Mouse (Mus musculus): ENCODE measurements at regions not wholly inside any gene's neighbourhood (a gene's known extent, or its start where the extent isn't known, plus 50 kb on each side); places are given as distances from the start of the nearest gene placed in this dataset.
A peak's percentile ranks its signal among the peaks of the same experiment; 100 is the strongest.

- no peak for DNase-seq
Measured at GRCm38 (mm10) chr14:61665815-61666214, 58.6 kb downstream of the Kcnrg start.

GRCm38 (mm10) chr14:61673184-61673583 lies 65.9 kb downstream of the Kcnrg start:
- DNase-seq, result no peak

- DNase-seq, result no peak
Measured at GRCm38 (mm10) chr14:61678107-61678506, 70.8 kb downstream of the Kcnrg start.

DNA sequence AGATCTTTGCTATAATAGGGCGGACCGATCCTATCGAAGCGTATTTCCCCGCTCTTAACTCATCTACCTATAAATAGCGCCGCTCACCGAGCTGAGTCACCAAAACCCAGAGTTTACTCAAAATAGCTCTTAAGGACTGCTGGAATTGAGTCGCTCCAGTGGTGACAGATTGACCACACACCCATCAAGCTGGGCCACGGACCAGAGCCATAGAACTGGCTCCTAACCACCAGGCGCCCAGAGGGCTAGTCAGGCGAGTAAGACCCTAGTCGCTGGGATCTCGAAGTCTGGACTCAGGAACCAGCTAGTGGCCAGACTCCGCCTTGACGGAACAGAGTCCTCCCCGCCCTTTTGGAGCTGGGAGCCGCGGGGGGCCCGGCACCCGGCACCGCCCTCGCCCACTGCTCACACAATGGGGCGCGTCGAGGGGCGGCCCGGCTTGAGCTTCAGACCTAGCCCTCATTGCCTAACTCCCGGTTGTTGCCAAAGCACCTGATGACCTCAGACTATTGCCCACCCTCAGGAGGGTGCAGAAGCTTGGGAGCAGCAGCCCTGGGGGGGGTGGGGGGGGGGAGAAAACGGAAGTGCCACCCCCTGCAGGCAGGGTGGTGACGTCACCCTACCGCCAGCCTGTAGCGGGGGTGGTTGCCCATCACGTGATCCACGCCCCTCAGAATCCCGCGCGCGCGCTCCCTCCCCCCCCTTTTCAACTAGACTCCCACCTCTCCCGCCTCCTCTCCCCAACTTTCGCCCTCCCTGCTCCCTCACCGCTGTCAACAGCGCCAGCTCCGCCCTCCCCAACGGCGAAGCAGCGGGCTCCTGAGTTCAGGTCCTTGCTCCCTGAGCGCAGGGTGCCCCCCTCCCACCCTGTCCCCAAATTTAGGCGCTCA lies 73.8 kb downstream of the Kcnrg start:
- DNase-seq, result peak; percentile 96

- peak; percentile 98 for DNase-seq
Measured at GRCm38 (mm10) chr14:61681708-61682701, 74.7 kb downstream of the Kcnrg start.

DNA sequence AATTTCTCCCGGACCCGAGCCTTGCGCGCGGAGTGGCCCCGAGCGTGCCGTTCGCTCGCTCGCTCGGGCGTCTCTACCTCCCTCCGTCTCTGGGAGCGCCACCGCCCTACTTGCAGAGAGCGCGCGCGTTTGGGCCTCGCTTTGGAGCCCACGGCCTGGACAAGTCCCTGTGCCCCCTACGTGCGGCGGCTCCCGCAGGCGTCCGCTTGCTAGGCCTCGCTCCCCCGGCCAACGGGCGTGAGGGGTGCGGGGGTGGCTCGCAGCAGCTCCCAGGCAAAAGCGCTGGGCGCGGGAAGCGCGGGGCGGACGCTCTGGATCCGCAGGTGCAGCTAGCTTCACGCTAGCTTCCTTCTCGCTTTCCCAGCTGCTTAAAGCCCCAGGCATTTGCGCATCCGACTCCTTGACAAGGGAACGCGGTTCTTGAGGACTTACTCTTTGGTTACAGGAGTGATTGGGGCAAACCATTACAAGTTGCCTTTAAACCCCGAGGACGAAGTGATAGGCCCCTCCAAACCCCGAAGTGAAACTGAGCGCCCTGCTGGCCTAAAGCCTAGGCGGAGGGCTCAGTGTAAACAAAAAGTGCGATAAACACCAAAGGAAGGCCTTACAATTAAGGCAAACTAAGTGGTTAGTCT lies 75.6 kb downstream of the Kcnrg start:
- DNase-seq, result peak; percentile 86

GRCm38 (mm10) chr14:61683356-61683740 lies 76.1 kb downstream of the Kcnrg start:
- DNase-seq, result peak; percentile 35

- peak; percentile 51 for DNase-seq
Measured at GRCm38 (mm10) chr14:61683791-61684411, 76.6 kb downstream of the Kcnrg start.

DNA sequence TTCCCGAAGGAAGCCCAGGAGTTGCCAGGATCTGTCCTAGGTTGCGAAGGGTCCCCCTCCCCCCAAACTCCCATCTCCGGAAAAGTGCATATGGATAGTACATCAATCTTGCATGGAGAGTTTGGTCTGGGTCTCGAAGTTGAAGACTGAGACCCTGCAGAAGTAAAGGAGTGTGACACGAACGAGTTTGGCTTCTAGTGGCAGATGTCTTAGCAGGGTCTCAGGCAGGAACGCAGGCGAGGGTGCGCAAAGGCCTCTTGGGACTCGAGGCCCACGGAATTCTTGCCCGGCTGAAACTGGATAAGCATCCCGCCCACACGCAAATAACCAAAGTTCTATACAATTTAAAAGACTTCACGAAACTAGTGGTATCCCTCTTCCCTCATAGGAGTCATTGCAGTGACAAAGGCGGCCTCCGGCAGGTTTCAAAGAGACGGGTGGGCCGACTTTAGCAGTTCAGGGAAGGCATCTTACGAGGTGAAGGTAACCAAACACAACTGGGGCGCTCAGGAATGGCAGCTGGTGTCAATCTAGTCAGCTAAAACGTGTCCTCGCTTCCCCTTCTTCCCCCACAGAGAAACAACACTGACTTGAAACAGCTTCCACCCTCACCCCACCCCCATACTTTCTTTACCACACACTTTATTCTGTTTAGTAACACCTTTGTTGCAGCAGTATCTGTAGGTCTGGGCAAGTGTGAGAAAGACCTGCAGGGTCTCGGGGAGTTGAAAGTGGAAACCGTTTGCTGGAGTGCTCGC lies 77.4 kb downstream of the Kcnrg start:
- DNase-seq, result no peak

DNA sequence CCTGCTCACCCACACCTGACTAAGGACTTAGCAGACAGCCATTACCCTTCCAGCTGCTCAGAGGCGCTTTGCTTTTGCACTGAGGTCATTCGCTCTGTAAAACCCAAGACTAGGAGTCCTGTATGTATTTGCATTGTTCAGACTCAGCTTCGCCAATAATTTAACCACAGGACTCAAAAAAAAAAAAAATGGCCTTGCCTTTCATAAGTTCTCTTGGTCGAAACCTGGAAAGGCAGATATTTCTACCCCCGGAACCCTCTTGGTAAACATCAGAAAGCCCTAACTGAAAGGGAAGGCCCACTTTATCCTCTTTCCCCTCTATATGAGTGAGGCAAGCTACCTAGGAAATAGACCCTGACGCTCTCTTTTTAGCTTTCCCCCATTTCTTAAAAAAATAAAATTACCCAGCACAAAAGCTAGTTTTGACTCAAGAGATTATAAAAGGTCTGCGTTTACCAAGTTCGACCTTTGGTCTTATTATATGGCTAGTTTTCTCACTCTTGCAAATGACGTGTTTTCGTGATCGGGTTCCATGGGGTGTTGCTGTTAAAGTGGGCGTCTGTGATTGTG lies 78.1 kb downstream of the Kcnrg start:
- no peak for DNase-seq

GRCm38 (mm10) chr14:61686101-61686691 lies 78.9 kb downstream of the Kcnrg start:
- peak; percentile 62 for DNase-seq

DNA sequence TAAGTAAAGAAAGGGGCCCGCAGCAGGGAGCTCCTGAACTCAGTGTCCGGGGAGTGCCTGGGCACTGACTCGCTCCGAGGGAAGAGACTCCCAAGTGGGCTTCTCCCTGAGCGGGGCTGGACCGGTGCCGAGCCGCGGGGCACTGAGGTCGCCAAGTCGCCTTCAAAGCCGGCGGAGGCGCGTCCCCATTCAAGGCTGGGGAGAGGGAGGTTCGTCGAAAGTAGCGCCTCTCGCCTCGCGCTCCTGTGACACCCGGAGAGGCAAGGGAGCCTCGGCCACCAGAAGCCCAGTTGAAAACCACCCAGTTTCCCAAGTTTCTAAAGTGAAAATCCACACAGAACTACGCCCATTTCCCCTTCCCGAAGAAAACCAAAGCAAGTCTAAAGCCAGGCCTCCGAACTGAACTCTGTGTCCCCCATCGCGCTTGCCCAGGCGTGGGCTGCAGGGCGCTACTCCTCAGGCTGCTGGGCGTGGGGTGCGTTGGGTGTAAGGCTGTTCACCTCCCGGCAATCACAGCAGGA lies 79.6 kb downstream of the Kcnrg start:
- DNase-seq, result peak; percentile 78

GRCm38 (mm10) chr14:61687346-61688012 lies 80.2 kb downstream of the Kcnrg start:
- DNase-seq, result no peak

DNA sequence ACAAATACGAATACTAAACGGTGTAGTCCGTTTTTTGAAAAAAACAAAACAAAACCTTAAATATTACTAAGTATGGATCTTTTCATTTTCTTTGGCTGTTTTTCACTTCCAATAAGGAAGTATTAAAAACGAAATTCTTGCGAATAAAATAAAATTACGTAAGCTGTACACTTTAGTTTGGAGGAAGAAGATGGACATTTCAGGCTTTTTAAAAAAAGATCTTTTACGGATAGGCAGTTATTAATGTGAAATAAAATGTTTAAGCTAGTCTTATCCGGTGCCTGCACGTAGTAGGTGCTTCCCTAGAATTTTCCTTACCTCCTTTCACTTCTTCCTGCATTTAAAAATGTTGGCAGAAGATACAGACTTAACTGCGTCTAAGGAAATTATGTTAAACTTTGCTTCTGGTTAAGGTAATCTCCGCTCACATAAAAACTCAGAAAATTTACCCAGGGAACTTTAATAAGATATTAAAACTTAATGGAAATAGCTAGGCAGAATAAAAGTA lies 80.8 kb downstream of the Kcnrg start:
- DNase-seq, result no peak

GRCm38 (mm10) chr14:61688666-61689065 lies 81.4 kb downstream of the Kcnrg start:
- no peak for DNase-seq

DNA sequence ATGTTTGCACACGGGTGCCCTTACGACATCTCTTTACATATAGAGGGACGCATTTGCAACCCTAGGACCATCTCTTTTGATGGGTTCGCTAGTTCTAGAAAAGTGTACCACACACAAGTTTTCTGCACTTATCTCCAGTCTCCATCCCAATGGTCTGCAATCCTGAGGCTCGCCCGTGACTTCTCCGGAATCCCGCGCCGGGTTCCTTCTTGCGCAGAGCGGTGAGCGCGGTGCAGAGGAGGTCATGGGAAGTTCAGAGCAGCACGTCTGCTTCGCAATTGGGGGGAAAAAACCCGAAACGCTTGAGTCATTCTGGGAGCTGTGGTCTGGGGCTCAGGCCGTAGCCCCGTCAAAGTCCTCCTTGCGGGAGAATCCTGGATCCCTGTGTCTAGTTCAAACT lies 82.0 kb downstream of the Kcnrg start:
- DNase-seq, result no peak

GRCm38 (mm10) chr14:61689776-61690175 lies 82.5 kb downstream of the Kcnrg start:
- no peak for DNase-seq

- no peak for DNase-seq
Measured at GRCm38 (mm10) chr14:61691785-61692372, 84.6 kb downstream of the Kcnrg start.

DNA sequence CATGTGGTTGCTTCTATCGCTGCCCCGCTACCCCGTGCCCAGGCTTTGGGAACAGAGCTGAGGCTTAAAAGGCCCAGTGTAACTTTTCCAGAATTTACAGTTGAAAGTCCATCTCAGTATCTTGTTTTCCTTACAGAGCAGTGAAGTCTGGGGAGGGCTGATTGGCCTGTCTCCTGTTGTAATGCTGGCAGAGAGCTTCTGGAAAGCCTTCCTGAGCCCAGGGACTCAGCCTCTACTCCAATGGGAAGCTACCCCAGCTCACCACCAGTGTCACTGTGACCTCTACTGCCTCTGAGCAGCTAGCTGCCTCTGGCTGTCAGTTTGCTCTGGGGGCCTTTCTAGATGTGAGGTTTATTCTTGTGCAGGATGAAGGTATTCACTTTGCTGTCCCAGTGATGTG lies 87.5 kb downstream of the Kcnrg start:
- no peak for DNase-seq
